Mouse (Mus musculus) ovary, adult 18-20 months (tissue): Measurements from ENCODE around the gene Spdye4b.
A peak's percentile ranks its signal among the peaks of the same experiment; 100 is the strongest.
"Not testable (repeated sequence)": the region's sequence is repeated elsewhere in the genome, so short reads cannot be mapped to it uniquely, and the experiment has no call there.

Experiments
- DNase-seq: peaks from one replicate; pipeline ENCODE4 v3.0.0; 2022; ENCODE audit warnings: low spot score, mixed read lengths

Spdye4b gene

DNA sequence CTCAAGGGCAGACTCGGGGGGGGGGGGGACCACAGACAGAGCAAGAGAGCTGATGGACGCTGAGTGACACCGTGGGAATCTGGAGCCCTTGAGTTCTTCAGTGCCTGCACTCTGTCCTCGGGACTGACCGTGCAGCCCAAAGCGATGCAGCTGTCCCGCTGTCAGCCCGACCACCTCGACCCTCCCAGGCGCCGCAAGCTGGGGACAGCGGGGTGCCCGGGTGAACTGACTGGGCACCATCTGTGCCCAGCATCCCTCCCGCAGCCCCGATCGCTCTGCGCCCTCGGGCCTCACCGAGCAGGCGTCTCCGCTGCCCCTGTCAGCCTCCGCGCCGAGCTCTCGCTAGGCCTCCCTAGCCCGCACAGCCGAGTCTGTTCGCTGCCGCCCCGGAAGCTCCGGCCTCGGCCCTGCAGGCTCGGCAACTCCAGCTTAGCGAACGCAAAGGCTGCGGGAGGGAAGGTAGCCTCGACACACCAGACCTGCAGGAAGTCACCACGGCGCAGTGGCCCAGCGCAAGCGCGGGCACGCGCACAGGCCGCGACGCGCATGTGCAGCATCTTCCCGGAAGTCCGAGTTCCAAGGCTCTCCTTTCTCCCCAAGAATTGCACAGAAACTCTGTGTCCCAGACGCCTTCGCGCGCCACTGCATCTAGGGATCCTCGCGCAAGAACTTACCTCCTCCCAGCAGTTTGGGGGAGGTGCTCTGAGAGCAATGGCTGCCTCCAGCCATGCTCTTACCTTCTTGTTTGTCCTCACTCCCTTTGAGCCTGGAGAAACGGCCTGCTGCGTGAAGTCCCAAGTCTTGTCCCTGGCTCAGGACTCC is at the start of gene Spdye4b, which contains the start of gene Rbak:
Gene Spdye4b, plus strand, starts transcription at position 763 of the 822 bp plus-strand sequence.
Gene Rbak, minus strand, starts transcription at position 521 of the 822 bp plus-strand sequence.
- DNase-seq, result peak; percentile 92

DNA sequence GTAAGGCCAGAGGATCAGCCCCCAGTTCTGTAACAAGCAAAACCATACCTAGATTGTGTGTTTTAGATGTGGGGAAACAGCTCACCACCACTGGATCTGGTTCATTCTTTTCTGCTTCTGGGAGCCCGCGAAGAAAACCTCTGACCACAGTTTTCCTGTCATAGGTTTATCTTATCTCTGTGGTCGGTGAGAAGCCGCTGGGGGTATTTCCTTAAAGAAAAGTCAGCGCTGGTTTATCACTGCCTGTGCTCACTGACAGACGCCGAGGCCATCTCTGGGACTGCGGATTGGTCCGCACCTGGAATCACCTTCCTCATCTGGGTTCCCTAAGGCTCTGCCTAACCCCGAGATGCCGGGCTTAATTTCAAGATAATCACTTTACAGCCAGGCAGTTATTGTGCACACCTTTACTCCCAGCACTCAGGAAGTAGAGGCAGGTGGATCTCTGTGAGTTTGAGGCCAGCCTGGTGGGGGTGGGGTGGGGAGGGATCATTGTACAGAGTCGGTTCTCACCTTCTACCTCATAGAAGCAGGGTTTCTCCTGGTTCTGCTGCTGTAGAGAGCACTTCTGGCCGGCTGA is 47.8 kb upstream of the Spdye4b start:
- DNase-seq, result no peak

DNA sequence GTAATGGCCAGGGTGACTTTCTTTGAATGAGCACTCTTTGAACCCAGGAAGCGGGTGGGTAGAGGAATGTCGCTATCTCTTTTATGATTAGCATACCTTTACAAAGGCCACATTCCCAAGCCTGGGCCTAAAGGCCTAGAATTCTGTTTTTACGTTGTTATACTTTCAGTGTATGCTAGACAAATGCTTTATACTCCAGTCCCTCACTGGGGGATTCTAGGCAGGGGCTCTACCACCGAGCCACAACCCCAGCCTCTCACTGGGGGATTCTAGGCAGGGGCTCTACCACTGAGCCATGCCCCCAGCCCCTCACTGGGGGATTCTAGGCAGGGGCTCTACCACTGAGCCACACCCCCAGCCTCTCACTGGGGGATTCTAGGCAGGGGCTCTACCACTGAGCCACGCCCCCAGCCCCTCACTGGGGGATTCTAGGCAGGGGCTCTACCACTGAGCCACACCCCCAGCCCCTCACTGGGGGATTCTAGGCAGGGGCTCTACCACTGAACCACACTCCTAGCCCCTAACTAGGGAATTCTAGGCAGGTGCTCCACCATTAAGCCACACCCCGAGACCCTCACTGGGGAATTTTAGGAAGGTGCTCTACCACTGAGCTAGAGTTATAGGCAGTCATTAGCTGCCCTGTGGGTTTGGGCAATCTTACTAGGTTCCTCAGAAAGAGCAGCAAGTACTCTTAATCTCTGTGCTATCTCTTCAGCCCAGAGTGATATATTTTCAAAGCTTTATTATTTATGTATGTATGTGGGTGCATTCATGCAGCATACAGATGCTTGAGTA is 46.4 kb upstream of the Spdye4b start:
- not testable (repeated sequence) for DNase-seq

DNA sequence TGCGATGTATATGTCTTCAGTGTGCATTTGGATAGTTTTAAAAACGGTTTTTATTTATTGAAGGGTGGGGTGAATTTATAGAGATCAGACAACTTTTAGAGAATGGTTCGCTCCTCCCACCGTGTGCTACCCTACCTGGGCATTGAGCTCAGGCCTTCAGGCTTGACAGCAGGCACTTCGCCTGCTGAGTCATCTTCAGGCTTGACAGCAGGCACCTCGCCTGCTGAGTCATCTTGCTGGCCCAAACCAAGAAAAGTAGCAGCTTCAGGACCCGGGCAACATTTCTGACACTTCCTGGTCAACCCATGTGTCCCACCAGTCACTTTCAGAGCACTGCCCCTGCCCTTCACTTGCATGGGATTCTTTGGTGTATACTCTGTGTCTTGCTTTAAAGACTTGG is 45.8 kb upstream of the Spdye4b start:
- no peak for DNase-seq

DNA sequence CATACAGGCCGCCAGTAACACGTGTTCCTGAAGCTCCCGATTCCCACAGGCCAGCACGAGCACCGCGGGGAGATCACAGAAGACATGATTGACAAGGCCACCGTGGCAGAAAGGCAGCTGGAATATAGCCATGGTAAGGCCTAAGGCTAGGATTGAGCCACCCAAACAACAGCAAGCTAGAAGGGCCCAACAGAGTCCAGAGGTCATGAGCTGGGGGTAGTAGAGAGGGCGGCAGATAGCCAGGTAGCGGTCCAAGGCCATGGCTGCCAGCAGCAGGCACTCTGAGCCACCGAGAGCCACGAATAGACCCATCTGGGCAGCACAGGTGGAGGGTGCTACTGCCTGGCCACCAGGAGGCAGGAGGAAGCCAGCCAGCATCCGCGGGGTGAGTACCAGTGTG is 43.2 kb upstream of the Spdye4b start:
- DNase-seq, result no peak

DNA sequence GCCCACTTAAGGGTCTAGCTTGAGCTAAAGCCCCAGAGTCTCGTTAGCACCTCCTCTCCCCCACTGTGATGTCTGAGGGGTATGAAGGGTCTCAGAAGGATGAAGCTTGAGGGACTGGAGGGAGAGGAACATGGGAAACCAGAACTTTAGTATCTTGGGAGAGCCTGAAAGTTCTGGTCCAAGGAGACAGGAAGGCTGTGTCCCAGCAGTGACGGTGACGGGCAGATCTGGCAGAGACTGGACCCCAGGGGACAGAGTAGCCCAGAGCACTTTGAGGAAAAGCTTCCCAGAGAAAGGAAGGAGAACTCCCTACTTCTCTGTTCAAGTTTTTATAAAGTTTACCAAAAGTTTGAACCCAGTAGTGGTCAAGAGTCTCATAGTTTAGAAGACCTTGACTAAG is 33.3 kb upstream of the Spdye4b start, which contains the start of gene Olfr718-ps1:
Gene Olfr718-ps1, minus strand, starts transcription at position 101 of the 400 bp plus-strand sequence.
- no peak for DNase-seq

DNA sequence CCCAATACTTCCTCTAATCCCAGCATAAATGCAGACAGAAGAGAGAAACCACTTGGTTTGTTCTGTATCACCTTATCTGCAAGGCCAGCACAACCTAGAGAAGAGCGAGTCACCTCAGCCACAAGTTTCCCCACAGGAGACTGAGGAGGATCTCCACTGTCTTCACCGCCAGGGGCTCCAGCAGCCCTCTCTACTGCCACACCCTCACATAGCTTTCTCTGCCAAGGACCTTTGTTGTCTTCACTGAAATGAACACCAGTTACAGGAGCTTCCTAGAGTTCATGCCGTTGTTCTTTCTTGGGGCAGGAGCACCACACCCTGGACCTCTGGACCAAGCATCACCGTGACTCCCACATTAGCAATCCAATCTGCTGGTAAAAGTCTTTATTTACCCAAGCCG is 32.2 kb upstream of the Spdye4b start:
- DNase-seq, result no peak

DNA sequence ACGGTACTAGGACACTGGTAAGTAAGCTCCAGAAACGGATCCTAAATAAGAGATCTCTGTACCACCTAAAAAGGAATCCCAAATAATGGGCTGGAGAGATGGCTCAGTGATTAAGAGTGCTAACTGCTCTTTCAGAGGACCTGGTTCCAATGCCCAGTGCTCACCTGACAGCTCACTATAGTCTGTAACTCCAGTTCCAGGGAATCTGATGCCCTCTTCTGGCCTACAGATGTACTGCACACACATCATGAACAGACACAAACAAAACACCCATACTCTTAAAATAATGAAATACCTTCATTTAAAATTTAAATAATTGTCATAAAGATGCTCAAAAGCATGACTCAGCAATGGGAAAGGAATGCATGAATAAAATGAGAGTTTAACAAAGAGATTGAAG is 31.3 kb upstream of the Spdye4b start:
- no peak for DNase-seq

DNA sequence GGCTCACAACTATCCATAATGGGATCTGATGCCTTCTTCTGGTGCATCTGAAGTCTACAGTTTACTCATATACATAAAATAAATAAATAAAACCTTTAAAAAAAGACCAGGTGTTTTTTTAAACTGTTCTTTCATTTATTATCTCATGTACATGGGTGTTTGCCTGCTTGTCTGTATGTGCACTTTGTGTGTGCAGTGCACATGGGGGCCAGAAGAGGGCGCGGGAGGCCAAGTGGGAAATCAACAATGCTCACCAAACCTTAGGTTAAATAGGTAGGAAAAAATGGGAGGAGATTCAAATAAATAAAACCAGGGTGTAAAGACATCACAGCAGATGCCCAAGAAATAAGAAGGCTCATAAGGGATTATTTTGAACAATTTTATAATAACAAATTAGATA is 30.8 kb upstream of the Spdye4b start:
- DNase-seq, result no peak

DNA sequence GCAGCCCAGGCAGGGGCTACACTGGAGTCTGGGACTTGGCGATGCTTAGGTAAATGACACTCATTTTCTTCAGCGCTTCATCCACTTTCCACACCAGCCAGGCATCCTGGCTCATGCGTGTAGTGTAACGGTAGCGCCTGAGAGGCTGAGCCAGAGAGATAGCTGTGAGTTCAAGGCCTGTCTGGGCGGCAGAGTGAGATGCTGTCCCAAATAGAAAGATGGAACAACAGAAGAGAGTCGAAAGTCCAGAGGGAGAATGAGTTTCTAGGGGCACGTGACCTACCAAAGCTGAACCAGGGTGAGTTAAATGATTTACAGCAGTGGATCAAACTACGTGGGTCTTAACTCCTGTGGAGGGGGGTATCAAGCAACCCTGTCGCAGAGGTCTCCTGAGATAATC is 27.1 kb upstream of the Spdye4b start:
- no peak for DNase-seq

DNA sequence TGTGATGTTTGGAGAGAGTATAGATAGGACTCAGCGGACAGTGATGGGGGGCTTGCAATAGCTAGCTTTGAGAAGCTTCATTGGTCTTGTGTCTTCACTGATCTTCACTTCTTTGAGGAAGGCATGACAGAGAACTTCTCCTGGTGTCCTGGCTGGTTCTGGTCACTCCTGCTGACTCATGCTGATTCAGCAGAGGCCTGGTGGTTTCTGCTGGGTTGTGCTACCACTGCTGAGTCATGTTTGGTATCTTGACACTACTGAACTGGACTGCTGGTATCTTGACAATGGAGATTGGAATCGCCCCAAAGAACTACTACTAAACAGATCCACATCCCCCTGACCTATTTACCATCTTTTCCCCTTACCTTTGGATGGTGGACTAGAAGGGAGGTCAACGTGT is 25.3 kb upstream of the Spdye4b start:
- no peak for DNase-seq

DNA sequence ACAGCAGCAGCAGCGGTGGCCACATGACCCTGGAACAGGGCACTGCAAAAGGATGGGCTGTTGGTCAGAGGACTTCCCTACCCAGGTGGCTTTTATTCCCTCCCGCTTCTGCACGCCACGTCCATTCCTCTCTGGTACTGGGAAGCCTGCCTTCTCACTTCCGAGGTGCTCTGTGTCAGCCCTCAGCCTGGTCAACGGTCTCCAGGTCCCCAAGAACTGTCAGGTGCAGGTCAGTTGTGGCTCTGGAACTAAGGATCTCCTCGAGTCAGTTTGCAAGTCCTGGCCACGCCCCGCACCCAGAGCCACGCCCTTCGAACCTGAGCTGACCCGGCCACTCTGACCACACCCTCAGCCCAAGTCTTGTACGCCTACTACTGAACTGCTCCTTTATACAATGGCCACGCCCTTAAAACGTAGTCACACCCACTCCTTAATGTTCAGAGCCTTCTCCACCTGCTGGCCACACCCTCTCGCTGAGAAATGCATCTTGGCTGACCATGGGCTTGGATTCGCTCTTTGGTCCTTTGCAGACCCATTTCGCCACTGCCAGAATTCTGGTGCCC is 15.2 kb upstream of the Spdye4b start:
- DNase-seq, result no peak

DNA sequence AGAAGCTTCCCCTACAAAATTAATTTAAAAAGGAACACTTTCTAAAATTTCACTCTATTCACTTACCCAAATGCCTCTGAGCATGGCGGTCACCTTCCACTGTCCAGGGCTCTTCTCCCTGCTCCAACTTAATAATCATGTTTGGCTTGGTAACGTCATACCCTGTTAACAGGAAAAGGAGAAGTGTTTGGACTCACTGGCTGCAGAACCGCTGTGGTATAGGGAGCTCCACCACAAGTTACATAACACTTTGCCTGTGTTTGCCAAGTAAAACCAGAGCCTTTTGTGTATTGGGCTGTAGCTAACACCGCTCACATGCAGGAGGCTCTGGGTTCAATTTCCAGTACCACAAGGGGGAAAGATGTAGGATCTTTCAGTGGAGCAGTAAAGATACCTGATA is 4.8 kb upstream of the Spdye4b start:
- DNase-seq, result no peak

DNA sequence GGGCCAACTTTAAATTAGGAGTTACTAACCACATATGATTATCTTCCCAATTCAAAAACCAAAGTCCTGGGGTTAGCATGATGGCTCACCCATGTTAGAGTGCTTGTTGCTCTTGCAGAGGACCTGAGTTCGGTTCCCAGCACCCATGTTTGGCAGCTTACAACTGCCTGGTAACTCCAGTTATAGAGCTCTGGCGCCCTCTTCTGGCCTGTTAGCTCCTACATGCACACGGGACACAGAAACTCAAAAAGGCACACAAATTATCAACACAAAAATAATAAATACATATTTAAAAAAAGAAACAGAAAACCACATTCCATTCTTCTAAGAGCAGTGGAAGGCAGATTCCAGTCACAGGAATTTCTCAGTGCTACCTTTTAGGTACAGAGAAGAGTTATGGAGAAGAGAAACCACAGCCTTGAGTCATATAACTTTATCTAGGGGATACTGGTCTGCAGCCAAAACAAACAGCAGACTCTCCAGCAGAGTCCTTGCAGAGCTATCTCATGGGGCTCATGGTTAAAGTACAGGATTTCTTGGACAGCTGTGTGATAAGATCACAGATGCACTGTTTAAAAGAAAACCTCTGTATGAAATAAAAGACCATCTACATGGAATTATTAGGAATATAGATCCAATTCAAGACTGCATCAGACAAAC is 3.1 kb upstream of the Spdye4b start:
- DNase-seq, result no peak

DNA sequence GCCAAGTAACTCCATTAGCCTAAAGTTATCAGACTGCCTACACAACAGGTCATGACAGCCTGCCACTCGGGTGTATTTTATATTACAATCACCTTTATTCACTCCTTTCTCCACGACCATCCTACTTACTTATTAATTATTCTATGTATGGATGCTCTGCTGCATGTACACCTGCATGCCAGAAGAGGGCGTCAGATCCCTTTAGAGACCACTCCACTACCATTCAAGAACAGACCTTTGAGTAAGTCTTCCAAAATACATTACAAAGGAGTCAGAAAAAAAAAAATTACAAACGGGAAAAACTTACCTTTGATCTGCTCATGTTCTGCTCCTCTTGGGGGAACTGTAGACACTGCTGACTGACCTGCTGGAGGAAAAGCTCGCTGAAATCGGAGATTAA is 1.6 kb upstream of the Spdye4b start:
- DNase-seq, result no peak

DNA sequence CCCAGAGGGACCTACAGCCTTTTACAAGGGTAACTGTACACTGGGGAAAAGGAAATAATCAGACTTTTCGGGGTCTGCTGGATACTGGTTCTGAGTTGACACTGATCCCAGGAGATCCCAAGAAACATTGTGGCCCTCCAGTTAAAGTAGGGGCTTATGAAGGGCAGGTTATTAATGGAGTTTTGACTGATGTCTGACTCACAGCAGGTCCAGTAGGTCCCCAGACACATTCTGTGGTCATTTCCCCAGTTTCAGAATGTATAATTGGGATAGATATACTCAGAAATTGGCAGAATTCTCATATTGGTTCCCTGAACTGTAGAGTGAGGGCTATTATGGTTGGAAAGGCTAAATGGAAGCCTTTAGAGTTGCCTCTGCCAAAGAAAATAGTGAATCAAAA is 7.2 kb downstream of the Spdye4b start:
- not testable (repeated sequence) for DNase-seq

DNA sequence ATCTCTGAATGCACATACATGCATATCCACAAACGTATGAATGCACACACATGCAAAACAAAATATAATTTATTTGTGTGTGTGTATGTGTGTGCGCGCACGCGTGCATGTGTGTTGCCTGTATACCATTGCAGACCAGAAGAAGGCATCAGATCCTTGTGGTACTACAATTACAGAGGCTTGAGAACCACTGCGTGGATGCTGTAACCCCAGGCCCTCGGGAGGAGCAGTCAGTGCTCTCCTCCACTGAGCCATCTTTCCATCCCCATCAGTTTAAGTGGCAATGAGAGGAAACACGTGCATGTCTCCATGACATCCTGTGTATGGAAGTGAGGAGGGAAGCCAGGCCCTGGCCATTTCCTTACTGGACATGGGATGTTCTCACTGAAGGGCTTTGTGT is 12.0 kb downstream of the Spdye4b start:
- no peak for DNase-seq

DNA sequence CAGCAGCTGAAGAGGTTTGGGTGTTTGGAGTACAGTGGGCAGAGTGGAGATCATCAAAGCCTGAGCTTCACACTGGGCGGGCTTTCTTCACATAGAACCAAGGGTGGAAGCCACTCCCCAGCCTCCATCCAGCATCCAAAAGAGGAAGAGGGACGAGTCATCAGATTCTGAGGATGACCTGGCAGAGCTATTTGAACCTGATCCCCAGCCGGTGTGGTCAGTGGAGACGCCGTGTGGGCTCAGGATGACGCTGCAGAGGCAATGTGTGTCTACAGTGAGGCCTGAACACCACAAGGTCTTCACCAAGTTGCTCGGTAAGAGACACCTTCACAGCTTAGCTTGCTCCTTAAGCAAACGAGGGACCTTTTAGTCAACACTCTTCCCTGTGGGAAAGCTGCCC is 13.9 kb downstream of the Spdye4b start:
- DNase-seq, result not testable (repeated sequence)

DNA sequence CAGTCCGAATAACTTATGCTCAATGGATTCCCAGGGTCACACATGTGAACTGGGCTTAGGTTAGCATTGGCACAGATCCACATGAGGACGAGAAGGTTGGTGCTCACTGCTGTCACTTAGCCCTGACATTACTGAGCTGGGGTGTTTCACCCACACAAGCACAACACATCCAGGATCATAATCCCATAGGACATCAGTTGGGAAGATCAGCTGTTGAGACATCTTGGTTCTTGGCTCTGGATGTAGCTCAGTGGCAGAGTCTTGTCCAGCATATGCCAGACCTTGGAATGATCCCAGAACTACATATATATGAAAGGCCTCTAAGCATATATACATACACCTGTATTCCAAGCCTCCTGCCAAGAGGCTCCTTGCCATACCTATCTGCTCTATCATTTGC is 14.3 kb downstream of the Spdye4b start:
- DNase-seq, result no peak

DNA sequence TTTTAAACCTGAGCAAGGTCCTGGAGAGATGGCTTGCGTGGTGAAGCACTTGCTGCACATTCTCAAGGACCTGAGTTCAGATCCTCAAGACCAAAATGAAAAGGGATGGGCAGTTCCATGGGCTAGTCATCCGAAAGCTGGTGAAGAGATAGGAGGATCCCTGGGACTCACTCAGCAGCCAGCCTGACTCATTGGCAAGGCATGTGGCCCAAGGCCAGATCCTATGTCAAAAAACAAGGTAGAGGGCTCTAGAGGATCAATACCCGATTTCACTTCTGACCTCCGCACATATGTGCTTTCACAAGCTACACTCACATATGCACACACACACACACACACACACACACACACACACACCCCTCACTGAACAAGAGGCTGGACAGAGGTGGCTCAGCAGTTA is 15.7 kb downstream of the Spdye4b start:
- DNase-seq, result no peak

DNA sequence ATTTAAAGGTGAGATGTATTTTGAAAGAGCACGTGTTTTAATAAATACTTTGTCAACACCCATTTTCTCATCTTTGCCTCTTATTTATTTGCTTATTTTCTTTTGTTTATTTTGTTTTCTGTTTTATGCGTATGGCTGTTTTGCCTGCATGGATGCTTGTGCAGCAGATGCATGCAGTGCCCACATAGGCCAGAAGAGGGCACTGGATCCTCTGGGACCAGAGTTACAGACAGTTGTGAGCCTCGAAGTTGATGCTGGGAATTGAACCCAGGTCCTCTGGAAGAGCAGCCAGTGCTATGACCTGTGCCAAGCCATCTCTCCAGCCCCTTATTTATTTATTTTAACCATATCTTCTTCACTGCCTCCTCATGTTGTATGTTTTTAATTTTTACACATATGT is 24.2 kb downstream of the Spdye4b start:
- DNase-seq, result no peak

DNA sequence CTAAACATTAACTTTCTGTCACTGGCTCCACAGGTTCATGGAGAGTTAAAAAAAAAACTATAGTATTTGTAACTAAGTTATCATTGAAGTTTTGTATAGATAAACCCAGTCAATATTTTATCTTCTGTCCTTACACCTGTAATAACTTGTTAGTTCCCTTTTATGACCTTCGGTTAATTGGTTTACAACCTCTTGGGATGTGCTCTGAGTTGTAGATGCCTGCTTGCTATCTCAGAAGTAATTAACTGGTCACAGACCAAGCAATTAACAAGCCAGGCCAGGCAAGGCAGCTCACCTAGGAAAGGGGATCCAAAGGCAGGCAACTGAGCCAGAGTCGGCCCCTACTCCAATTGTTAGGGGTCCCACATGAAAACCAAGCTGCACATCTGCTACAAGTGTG is 33.0 kb downstream of the Spdye4b start:
- DNase-seq, result no peak
